Mouse (Mus musculus): ENCODE results near the gene Pga5. TPM values are rescaled to one million over a fixed set of nuclear protein-coding genes. Genes with fewer than 3 reads are reported as not detected.

Pga5 gene
- polyA plus RNA-seq (2011; ENCODE audit: insufficient read depth, insufficient read length, low replicate concordance, missing spikeins) = not detected in 2 replicates

- 18% methylated on average over 6 of the region's 6 CpGs for WGBS
- Histone ChIP-seq H3K4me1 (ENCODE audit: control insufficient read depth, insufficient read depth, low read length) (no peaks in the 10 kb centered on the region), H3K27ac (ENCODE audit: control insufficient read depth, insufficient read depth, low read depth, low read length, poor library complexity) (no peak within 1 kb of the TSS), H3K4me3 (replicated peaks; ENCODE audit: control insufficient read depth, low read depth, low read length) (no peak within 1 kb of the TSS)
- peak; percentile 98 for TF ChIP-seq CTCF (IDR thresholded peaks at IDR 0.05; ENCODE audit: control insufficient read depth, insufficient read depth, low read length)
- no peak for TF ChIP-seq POLR2A (IDR thresholded peaks at IDR 0.05; ENCODE audit: borderline replicate concordance, control insufficient read depth, low read depth, low read length)
Observed at GRCm38 (mm10) chr19:10677915-10678771, at the start of gene Pga5. Gene Pga5 (minus strand): TSS chr19:10678071.

- TF ChIP-seq POLR2A (IDR thresholded peaks at IDR 0.05; ENCODE audit: borderline replicate concordance, control insufficient read depth, low read depth, low read length) (no peak), CTCF (IDR thresholded peaks at IDR 0.05; ENCODE audit: control insufficient read depth, insufficient read depth, low read length) (no peak)
- H3K27ac ChIP-seq (ENCODE audit: control insufficient read depth, insufficient read depth, low read depth, low read length, poor library complexity) = no peak overlapping the region
- H3K4me1 ChIP-seq (ENCODE audit: control insufficient read depth, insufficient read depth, low read length) = no peaks in the 10 kb centered on the region
- 85% methylated on average over 13 of the region's 13 CpGs for WGBS
- H3K4me3 ChIP-seq (replicated peaks; ENCODE audit: control insufficient read depth, low read depth, low read length) = no peak overlapping the region
Observed at GRCm38 (mm10) chr19:10724629-10725363, 46.9 kb upstream of the Pga5 start.

- WGBS = 76% methylated on average over 5 of the region's 5 CpGs
- no peak overlapping the region for H3K27ac ChIP-seq (ENCODE audit: control insufficient read depth, insufficient read depth, low read depth, low read length, poor library complexity)
- TF ChIP-seq CTCF (IDR thresholded peaks at IDR 0.05; ENCODE audit: control insufficient read depth, insufficient read depth, low read length) (no peak), POLR2A (IDR thresholded peaks at IDR 0.05; ENCODE audit: borderline replicate concordance, control insufficient read depth, low read depth, low read length) (no peak)
- H3K4me3 ChIP-seq (replicated peaks; ENCODE audit: control insufficient read depth, low read depth, low read length) = no peak overlapping the region
- no peaks in the 10 kb centered on the region for H3K4me1 ChIP-seq (ENCODE audit: control insufficient read depth, insufficient read depth, low read length)
Observed at GRCm38 (mm10) chr19:10723649-10724048, 45.8 kb upstream of the Pga5 start.

GRCm38 (mm10) chr19:10723084-10723483 lies 45.2 kb upstream of the Pga5 start:
- no peak overlapping the region for H3K27ac ChIP-seq (ENCODE audit: control insufficient read depth, insufficient read depth, low read depth, low read length, poor library complexity)
- H3K4me3 ChIP-seq (replicated peaks; ENCODE audit: control insufficient read depth, low read depth, low read length) = no peak overlapping the region
- no peak for TF ChIP-seq CTCF (IDR thresholded peaks at IDR 0.05; ENCODE audit: control insufficient read depth, insufficient read depth, low read length)
- TF ChIP-seq POLR2A (IDR thresholded peaks at IDR 0.05; ENCODE audit: borderline replicate concordance, control insufficient read depth, low read depth, low read length) = no peak
- 61% methylated on average over 13 of the region's 13 CpGs for WGBS
- H3K4me1 ChIP-seq (ENCODE audit: control insufficient read depth, insufficient read depth, low read length) = no peaks in the 10 kb centered on the region

GRCm38 (mm10) chr19:10721064-10721463 lies 43.2 kb upstream of the Pga5 start:
- Histone ChIP-seq H3K4me1 (ENCODE audit: control insufficient read depth, insufficient read depth, low read length) (no peaks in the 10 kb centered on the region), H3K4me3 (replicated peaks; ENCODE audit: control insufficient read depth, low read depth, low read length) (no peak overlapping the region), H3K27ac (ENCODE audit: control insufficient read depth, insufficient read depth, low read depth, low read length, poor library complexity) (no peak overlapping the region)
- WGBS = 6% methylated on average over 5 of the region's 5 CpGs
- TF ChIP-seq CTCF (IDR thresholded peaks at IDR 0.05; ENCODE audit: control insufficient read depth, insufficient read depth, low read length) = no peak
- no peak for TF ChIP-seq POLR2A (IDR thresholded peaks at IDR 0.05; ENCODE audit: borderline replicate concordance, control insufficient read depth, low read depth, low read length)

- Histone ChIP-seq H3K27ac (ENCODE audit: control insufficient read depth, insufficient read depth, low read depth, low read length, poor library complexity) (no peak overlapping the region), H3K4me3 (replicated peaks; ENCODE audit: control insufficient read depth, low read depth, low read length) (no peak overlapping the region), H3K4me1 (ENCODE audit: control insufficient read depth, insufficient read depth, low read length) (no peaks in the 10 kb centered on the region)
- 34% methylated on average over 3 of the region's 3 CpGs for WGBS
- no peak for TF ChIP-seq POLR2A (IDR thresholded peaks at IDR 0.05; ENCODE audit: borderline replicate concordance, control insufficient read depth, low read depth, low read length)
- TF ChIP-seq CTCF (IDR thresholded peaks at IDR 0.05; ENCODE audit: control insufficient read depth, insufficient read depth, low read length) = no peak
Observed at GRCm38 (mm10) chr19:10720524-10720923, 42.7 kb upstream of the Pga5 start.

- Histone ChIP-seq H3K4me1 (ENCODE audit: control insufficient read depth, insufficient read depth, low read length) (no peaks in the 10 kb centered on the region), H3K4me3 (replicated peaks; ENCODE audit: control insufficient read depth, low read depth, low read length) (no peak overlapping the region), H3K27ac (ENCODE audit: control insufficient read depth, insufficient read depth, low read depth, low read length, poor library complexity) (no peak overlapping the region)
- no peak for TF ChIP-seq CTCF (IDR thresholded peaks at IDR 0.05; ENCODE audit: control insufficient read depth, insufficient read depth, low read length)
- no peak for TF ChIP-seq POLR2A (IDR thresholded peaks at IDR 0.05; ENCODE audit: borderline replicate concordance, control insufficient read depth, low read depth, low read length)
- WGBS = 89% methylated on average over 2 of the region's 2 CpGs
Observed at GRCm38 (mm10) chr19:10719751-10720150, 41.9 kb upstream of the Pga5 start.

- H3K4me1 ChIP-seq (ENCODE audit: control insufficient read depth, insufficient read depth, low read length) = no peaks in the 10 kb centered on the region
- no peak overlapping the region for H3K4me3 ChIP-seq (replicated peaks; ENCODE audit: control insufficient read depth, low read depth, low read length)
- 54% methylated on average over 7 of the region's 7 CpGs for WGBS
- no peak for TF ChIP-seq CTCF (IDR thresholded peaks at IDR 0.05; ENCODE audit: control insufficient read depth, insufficient read depth, low read length)
- no peak for TF ChIP-seq POLR2A (IDR thresholded peaks at IDR 0.05; ENCODE audit: borderline replicate concordance, control insufficient read depth, low read depth, low read length)
- H3K27ac ChIP-seq (ENCODE audit: control insufficient read depth, insufficient read depth, low read depth, low read length, poor library complexity) = no peak overlapping the region
Observed at GRCm38 (mm10) chr19:10718251-10718775, 40.4 kb upstream of the Pga5 start.

Data from bone marrow, adult 2 months (tissue).